Mouse (Mus musculus) NIH3T3 (cell line): Measurements from ENCODE around the gene Casd1.
"Not testable (repeated sequence)": the region's sequence is repeated elsewhere in the genome, so short reads cannot be mapped to it uniquely, and the experiment has no call there.

Source experiments
- DNase-seq: peaks from one replicate; pipeline ENCODE4 v3.0.0-alpha.2; 2012; ENCODE audit warnings: low read depth

Gene Casd1

DNA sequence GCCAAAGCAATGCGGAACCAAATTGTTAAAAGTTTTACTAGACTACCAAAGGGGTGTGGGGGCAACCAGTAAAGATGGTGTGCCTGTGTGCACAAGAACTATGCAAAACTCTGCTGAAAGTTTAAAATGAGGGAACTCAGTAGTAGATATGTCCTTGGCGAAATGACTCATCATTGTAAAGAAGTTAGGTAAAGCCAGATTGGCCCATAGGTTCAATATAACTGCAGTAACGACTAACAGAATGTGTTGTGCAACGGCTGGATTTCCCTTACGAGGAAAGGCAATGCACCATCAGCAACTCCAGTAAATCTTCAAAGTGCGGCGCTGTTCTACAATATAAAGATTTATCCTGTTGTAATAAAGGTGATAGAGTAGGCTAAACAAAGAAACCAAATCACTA is 11.8 kb downstream of the Casd1 start:
- DNase-seq: no peak

GRCm38 (mm10) chr6:4617911-4618310 is 17.3 kb downstream of the Casd1 start:
- no peak for DNase-seq

- DNase-seq: no peak
Observed at GRCm38 (mm10) chr6:4631464-4631863, 30.8 kb downstream of the Casd1 start.

DNA sequence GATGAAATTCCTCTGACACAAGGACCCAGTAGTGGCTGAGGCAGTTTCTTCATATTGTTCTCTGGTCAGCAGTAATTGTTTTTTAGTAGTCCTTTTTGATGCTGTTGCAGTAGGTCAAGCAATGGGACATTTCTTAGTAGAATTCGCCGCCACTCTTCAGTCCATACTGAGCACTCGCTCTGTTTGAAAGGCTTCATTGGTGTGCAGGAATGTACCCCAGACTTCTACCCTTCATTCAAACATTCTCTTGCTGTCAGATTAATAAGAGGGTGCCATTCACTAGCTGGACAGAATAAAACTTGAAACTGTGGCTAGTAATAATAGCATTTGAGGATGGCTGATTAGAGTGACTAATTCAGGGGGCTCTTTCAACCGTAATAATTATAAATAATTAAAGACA is 32.5 kb downstream of the Casd1 start:
- no peak for DNase-seq

DNA sequence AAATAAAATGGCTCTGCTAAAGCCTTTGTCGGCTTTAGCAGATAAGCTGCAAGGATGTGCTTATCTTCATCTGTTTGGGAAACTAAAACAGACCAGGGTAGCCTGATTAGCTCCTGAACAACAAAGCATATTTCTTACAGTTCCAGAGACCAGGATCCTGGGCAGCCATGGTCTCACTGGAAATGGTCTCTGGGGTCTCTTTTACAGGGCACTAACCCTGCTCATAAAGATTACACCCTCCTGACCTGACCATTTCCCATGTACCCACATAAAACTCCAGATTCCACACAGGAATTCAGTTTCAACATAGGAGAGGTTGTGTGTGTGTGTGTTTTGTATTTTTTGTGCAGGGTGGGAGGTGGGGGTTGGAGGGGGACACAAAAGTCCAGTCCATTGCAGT is 34.2 kb downstream of the Casd1 start:
- DNase-seq: no peak

- no peak for DNase-seq
Observed at GRCm38 (mm10) chr6:4642068-4642467, 41.4 kb downstream of the Casd1 start.

DNA sequence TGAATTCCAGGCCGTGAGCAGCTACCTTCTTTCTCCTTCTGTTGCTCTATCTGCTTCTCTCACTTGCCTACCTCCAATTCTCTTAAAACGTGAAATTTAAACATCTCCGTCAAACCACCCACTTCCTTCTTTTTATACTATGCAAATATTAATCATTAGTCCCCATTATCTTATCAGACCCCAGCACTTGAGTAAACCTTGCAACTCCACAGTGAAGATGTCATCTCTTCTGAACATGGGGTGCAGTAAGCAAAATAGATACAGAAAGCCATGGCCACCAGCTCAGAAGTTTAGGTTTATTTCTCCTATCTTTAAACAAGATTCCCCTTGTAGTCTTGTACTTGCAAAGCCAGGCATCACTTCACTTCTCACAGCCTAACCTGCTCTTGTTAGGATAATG is 46.7 kb downstream of the Casd1 start:
- no peak for DNase-seq

DNA sequence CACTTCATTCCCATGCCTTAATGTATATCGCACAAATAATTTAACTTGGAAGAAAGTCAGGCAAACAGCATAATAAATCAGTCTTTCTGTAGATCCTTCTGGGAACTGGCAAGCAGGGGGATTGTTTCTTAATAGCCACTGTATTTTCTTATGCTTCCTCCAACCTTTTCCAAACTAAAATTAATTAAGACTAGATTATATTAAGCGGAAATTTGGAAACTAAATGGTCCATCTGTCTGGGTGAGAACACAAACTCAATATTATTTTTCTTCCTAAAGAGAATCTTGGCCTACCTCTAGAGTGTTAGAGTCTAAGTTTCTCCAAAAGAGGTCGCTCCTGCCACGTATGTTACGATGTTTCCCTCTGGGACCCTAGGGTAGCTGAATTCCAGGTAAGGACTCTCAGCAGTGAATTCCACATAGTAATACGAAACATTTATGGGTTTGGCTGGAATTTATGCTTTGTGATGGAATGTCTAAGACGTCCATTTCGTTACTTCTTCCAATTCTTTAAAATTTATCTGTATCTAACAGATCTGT is 52.0 kb downstream of the Casd1 start:
- no peak for DNase-seq

GRCm38 (mm10) chr6:4653741-4654140 is 53.1 kb downstream of the Casd1 start:
- not testable (repeated sequence) for DNase-seq

- no peak for DNase-seq
Observed at GRCm38 (mm10) chr6:4655466-4655865, 54.8 kb downstream of the Casd1 start.

DNA sequence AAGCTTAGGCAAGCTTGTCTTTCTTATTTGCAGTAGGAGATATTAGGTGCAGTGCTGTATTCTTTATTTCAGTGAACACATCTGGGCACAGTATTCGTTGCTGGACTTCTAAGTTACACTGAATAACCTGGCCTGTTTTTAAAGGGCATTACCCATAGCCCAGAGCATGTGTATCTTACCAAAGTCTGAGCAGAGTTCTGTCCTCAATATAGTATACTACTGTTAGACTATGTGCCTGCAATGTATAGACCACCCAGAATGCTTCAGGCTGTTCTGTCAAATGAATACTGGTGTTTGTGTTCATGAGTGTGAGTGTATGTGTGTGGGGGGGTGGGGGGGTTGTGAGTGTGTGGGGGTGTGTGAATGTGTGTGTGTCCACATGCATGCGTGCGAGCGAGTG is 55.3 kb downstream of the Casd1 start:
- DNase-seq: no peak

DNA sequence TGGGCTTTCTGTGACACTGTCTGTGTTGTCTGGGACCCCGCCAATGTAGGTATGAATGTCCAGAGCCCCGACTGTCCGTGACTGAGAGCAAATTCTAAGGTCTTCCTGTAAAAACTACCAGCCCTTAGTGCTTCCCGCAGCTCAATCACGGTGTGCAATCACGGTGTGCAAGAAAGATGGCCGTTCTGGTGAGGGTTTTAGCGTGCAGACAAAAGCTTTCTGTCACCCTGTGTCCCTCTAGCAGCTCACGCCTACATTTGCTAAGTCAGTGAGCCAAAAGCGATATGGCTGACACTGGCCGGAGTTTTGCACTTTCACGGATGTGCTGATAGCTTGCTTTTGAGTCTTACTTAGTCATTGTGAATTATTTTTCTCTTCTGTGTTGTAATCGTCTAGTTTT is 58.2 kb downstream of the Casd1 start:
- DNase-seq: no peak

- no peak for DNase-seq
Observed at GRCm38 (mm10) chr6:4663516-4663915, 62.9 kb downstream of the Casd1 start.

DNA sequence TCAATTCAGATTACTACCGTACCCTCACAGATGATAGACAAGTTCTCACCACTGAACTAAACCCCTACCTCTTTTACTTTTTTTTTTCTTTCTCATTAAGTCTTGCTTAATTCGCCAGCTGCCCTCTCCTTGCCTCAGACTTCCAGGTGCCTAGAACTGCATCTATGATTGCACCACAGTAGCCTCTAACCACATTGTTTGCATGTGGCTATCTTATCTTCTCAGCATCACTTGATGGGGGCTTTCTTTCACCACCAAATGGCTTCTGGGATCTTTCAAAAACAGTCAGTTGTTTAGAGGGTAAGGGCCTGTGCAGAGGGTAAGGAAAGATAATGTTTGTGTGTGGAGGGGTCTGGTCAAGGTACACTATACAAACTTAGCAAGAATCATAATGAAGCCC is 63.7 kb downstream of the Casd1 start:
- no peak for DNase-seq

GRCm38 (mm10) chr6:4665154-4665553 is 64.5 kb downstream of the Casd1 start:
- DNase-seq: no peak

- DNase-seq: no peak
Observed at GRCm38 (mm10) chr6:4677356-4677761, 76.7 kb downstream of the Casd1 start.

DNA sequence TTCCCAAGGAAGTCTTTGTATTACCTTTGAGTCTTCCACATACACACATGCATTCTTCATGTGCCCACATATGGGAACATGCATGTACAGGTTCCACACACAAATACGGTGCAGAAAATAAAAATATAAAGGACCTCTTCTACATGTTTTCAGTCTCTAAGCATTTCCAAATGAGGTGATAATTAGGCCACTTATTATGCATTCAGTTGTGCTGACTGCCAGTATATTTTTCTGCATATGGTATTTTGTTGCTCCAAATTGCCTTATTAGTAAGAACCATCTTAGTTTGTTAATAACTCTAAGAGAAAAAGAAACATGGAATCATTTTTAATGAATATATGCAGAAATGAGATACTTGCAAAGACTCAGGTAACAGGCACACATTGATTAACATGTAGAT is 79.3 kb downstream of the Casd1 start:
- no peak for DNase-seq

GRCm38 (mm10) chr6:4680576-4680975 is 79.9 kb downstream of the Casd1 start:
- no peak for DNase-seq

GRCm38 (mm10) chr6:4684706-4685340 is 84.2 kb downstream of the Casd1 start:
- DNase-seq: peak; percentile 27

DNA sequence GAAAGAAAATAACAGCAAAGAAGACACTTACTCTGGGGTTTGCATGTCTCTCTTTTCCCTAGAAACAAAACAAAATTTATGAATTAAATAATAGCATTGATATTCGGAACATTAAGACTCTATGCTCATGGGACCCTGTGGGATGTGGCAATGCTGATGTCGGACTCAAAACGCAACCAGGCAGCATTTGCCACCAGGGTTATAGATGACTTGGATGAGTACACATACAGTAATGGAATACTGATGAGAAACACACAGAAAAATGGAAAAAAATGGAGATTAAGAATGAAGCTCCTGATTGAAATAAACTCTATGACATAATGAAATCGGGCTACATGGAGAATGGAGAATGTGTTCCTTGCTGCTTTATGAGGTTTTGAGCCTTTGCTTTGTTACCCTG is 89.8 kb downstream of the Casd1 start:
- DNase-seq: no peak
